Mouse (Mus musculus) CH12.LX (cell line): ENCODE data around the gene Pdhb. TPM values are rescaled to one million over a fixed set of nuclear protein-coding genes. Genes with fewer than 3 reads are reported as not detected.

Experiments
- DNase-seq: peaks from one replicate; pipeline ENCODE4 v3.0.0-alpha.2; 2013; ENCODE audit errors: extremely low read depth
- H3K27ac ChIP-seq: 2 replicates; pipeline ENCODE4 v1.5.1; 2012; ENCODE audit warnings: low read depth, mild to moderate bottlenecking, control low read depth, moderate library complexity; ENCODE audit not compliant: insufficient read depth
- H3K27me3 ChIP-seq: replicated peaks from 2 replicates; pipeline ENCODE3; 2012; ENCODE audit warnings: inconsistent platforms
- H3K36me3 ChIP-seq, 2 experiments: replicated peaks in 1 of 2; 2 replicates each; pipeline versions ENCODE3 to v1.6.1; 2012; ENCODE audit warnings: inconsistent platforms in 1 of 2, low read length in 1 of 2, mild to moderate bottlenecking in 1 of 2, mixed read lengths in 1 of 2, moderate library complexity in 1 of 2; ENCODE audit not compliant: control insufficient read depth in 1 of 2, insufficient read depth in 1 of 2
- H3K4me1 ChIP-seq, 2 experiments: 2 replicates each; pipeline ENCODE4 v1.6.1; 2012; ENCODE audit warnings: inconsistent platforms in 1 of 2, moderate library complexity in 1 of 2; ENCODE audit not compliant: insufficient read depth in 2 of 2, control insufficient read depth in 1 of 2
- H3K4me2 ChIP-seq: 2 replicates; pipeline ENCODE4 v1.6.1; 2012; ENCODE audit warnings: low read depth, mild to moderate bottlenecking, control low read depth; ENCODE audit not compliant: poor library complexity, insufficient read depth, severe bottlenecking
- H3K4me3 ChIP-seq, 3 experiments: fragments of 150-350 bp in 1 of 3; sonication (generic) in 1 of 3; replicated peaks in 1 of 3; 2 replicates each; pipeline versions ENCODE3 to v1.5.1; 2011 to 2012; ENCODE audit warnings: low read depth in 2 of 3, low read length in 2 of 3, mild to moderate bottlenecking in 2 of 3, moderate library complexity in 2 of 3, control low read depth in 1 of 3, improper control_type of control experiment in 1 of 3, inconsistent platforms in 1 of 3, mixed read lengths in 1 of 3; ENCODE audit not compliant: poor library complexity in 1 of 3
- H3K79me2 ChIP-seq: replicated peaks from 2 replicates; pipeline ENCODE4 v1.6.1; 2012; ENCODE audit warnings: mild to moderate bottlenecking, moderate library complexity; ENCODE audit not compliant: control insufficient read depth, poor library complexity, insufficient read depth, severe bottlenecking; ENCODE audit errors: extremely low read depth
- H3K9ac ChIP-seq: 2 replicates; pipeline ENCODE4 v1.6.1; 2012; ENCODE audit warnings: low read depth, mild to moderate bottlenecking, control low read depth, moderate library complexity; ENCODE audit not compliant: insufficient read depth
- H3K9me3 ChIP-seq: replicated peaks from 2 replicates; pipeline ENCODE3; 2012; ENCODE audit warnings: low read length, inconsistent platforms, mixed read lengths
- CTCF ChIP-seq, 2 experiments: IDR thresholded peaks in 1 of 2; conservative IDR thresholded peaks in 1 of 2; 2 replicates each; pipeline ENCODE4 v1.5.1; 2011 to 2012; ENCODE audit warnings: low read depth in 2 of 2, low read length in 2 of 2, improper control_type of control experiment in 1 of 2, inconsistent platforms in 1 of 2, mild to moderate bottlenecking in 1 of 2, moderate library complexity in 1 of 2
- EP300 ChIP-seq: IDR thresholded peaks from 2 replicates; pipeline ENCODE4 v1.6.1; 2011; ENCODE audit warnings: low read length, improper control_type of control experiment
- JUN ChIP-seq: IDR thresholded peaks from 2 replicates; pipeline ENCODE4 v1.6.1; 2011; ENCODE audit warnings: low read depth, mild to moderate bottlenecking, low read length, improper control_type of control experiment, moderate library complexity; ENCODE audit not compliant: insufficient read depth
- MAFK ChIP-seq: IDR thresholded peaks from 2 replicates; pipeline ENCODE4 v1.6.1; 2011; ENCODE audit warnings: low read length, improper control_type of control experiment; ENCODE audit not compliant: insufficient replicate concordance
- MAX ChIP-seq: IDR thresholded peaks from 2 replicates; pipeline ENCODE4 v1.6.1; 2011; ENCODE audit warnings: low read length, improper control_type of control experiment
- MEF2A ChIP-seq: IDR thresholded peaks from 2 replicates; pipeline ENCODE4 v1.6.1; 2014; ENCODE audit warnings: low read depth, mild to moderate bottlenecking, inconsistent platforms, low read length, improper control_type of control experiment, borderline replicate concordance
- MXI1 ChIP-seq: IDR thresholded peaks from 2 replicates; pipeline ENCODE4 v1.6.1; 2011; ENCODE audit warnings: mild to moderate bottlenecking, low read depth, low read length, improper control_type of control experiment
- RAD21 ChIP-seq: IDR thresholded peaks from 2 replicates; pipeline ENCODE4 v1.6.1; 2011; ENCODE audit warnings: low read depth, mild to moderate bottlenecking, low read length, improper control_type of control experiment, moderate library complexity
- TCF12 ChIP-seq: IDR thresholded peaks from 2 replicates; pipeline ENCODE4 v1.6.1; 2014; ENCODE audit warnings: low read depth, mild to moderate bottlenecking, inconsistent platforms, low read length, improper control_type of control experiment
- USF1 ChIP-seq: IDR thresholded peaks from 2 replicates; pipeline ENCODE4 v1.6.1; 2014; ENCODE audit warnings: low read depth, mild to moderate bottlenecking, inconsistent platforms, low read length, improper control_type of control experiment
- ZC3H11A ChIP-seq: IDR thresholded peaks from 2 replicates; pipeline ENCODE4 v1.6.1; 2012; ENCODE audit warnings: low read depth, mild to moderate bottlenecking, inconsistent platforms, low read length, improper control_type of control experiment
- ZKSCAN1 ChIP-seq: IDR thresholded peaks from 2 replicates; pipeline ENCODE4 v1.6.1; 2012; ENCODE audit warnings: low read depth, inconsistent platforms, low read length, improper control_type of control experiment, borderline replicate concordance
- dilution Hi-C: fragments of 300-500 bp; cut with MboI; formaldehyde crosslinking; loops from 2 replicates; pipeline ENCODE4 v1.14.3; 2020; ENCODE audit warnings: low sequenced_read_pairs; ENCODE audit not compliant: extremely low pct_unique_long_range_greater_than_20kb, extremely low pct_ligation_motif_present
- in situ Hi-C: fragments of 300-500 bp; cut with MboI; formaldehyde crosslinking; loops from 3 replicates; pipeline ENCODE4 v1.14.3; 2019; ENCODE audit warnings: low sequenced_read_pairs, low pct_ligation_motif_present, low pct_unique_long_range_greater_than_20kb, mixed read lengths
- polyA plus RNA-seq: library from polyadenylated mRNA; unstranded; fragments of >175 nt; gene quantifications from 2 replicates; pipeline ENCODE4 v1.2.1, GENCODE M21; 2012; ENCODE audit warnings: low read depth; ENCODE audit not compliant: insufficient read length
- total RNA-seq, 2 experiments: library from RNA; depleted of rRNA; stranded (reverse); fragments of 300-350 nt in 1 of 2; fragments of >200 nt in 1 of 2; gene quantifications; 2 replicates each; pipeline ENCODE4 v1.2.3; 2012 to 2014

Gene Pdhb
- total and polyA plus RNA-seq, 3 experiments, result 100 to 205 (median 122) TPM

DNA sequence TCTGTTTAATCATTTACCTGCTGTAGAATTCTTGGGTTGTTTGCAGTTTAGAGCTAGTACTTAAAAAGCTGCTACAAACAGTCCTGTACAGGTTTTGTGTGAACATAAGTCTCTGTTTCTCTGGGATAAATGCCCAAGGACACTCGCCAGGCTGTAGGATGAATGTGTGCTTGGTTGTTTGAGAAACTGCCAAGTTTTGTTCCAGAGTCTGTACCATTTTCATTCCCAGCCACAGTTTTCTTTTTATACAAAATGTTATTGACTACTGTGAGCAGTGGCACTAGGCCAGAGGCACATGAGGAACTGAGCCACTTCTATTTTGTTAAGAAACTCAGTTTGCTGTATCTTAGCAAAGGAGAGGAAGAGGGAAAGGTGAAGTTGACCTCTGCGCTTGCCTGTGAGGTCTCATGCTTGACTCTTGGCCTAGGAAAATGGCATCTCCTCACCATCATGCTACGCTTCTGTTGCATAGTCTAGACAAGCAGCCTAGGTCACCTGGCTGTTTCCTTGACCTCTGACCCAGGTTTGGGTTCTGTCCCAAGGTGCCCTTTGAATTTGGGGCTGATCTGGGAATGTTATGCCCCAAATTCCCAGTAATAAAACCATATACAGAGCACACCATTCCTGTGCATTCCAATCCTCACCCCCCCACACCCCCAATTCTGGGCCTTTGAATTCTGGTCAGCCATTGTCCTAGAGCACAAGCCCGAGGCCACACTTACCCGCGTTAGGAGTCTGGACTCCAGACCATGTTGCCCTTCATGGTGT is 13.6 kb upstream of the Pdhb start:
- Histone ChIP-seq H3K27me3 (peaks cover 2% of the 10 kb centered on the region), H3K9ac (no peak overlapping the region), H3K4me3 (no peak overlapping the region), H3K9me3 (peaks cover 11% of the 10 kb centered on the region), H3K36me3 (no peaks in the 10 kb centered on the region), H3K4me1 (peaks cover 0 to 4% of the 10 kb centered on the region in 2 experiments; a peak in 1 of 4 replicates), H3K4me2 (no peak overlapping the region), H3K79me2 (no peaks in the 10 kb centered on the region), H3K27ac (no peak overlapping the region)
- TF ChIP-seq MAFK (no peak), RAD21 (no peak), MXI1 (no peak), JUN (no peak), ZC3H11A (no peak), TCF12 (no peak), MAX (no peak), USF1 (no peak), MEF2A (no peak), ZKSCAN1 (no peak)
- no peak for DNase-seq
- in situ Hi-C loops (no loop called here), dilution Hi-C loops (no loop called here)

DNA sequence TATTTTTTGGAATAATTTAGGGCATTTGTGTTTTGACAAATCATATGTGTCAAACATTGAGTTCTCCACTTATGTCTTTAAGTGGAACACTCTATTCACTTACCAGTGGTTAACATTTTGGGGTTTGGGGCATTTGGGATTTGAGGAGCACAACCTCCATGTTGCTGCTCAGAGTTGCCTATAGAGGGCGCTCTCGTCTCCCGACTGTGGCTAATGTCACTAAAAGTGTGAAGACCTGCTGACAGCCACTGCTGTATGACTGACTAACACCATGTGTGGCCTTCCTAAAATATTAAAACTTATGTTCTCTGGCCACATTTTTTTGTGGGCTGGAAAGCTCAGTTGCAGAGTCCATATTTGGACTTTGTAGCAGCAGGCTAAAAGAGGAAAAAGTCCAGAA is 10.5 kb upstream of the Pdhb start:
- dilution Hi-C loops (no loop called here), in situ Hi-C loops (no loop called here)
- Histone ChIP-seq H3K79me2 (no peaks in the 10 kb centered on the region), H3K4me1 (no peaks in the 10 kb centered on the region), H3K9me3 (peaks cover 11% of the 10 kb centered on the region), H3K27me3 (peaks cover 2% of the 10 kb centered on the region), H3K4me3 (no peak overlapping the region), H3K27ac (no peak overlapping the region), H3K9ac (no peak overlapping the region), H3K4me2 (no peak overlapping the region), H3K36me3 (no peaks in the 10 kb centered on the region)
- TF ChIP-seq CTCF (conservative IDR thresholded peaks at IDR 0.05 in 1 of 2, IDR thresholded peaks at IDR 0.05 in 1 of 2; ENCODE audit: low read depth in 2 of 2, low read length in 2 of 2) (peak; percentile 23 to 41; a peak in 2 of 4 replicates), EP300 (no peak), RAD21 (peak; percentile 17)
- DNase-seq, result peak; percentile 8
